Mouse (Mus musculus) embryonic fibroblast, embryonic 13.5 days (primary cell): ENCODE measurements around the gene 2300009A05Rik.

Source experiments
- CTCF ChIP-seq: IDR thresholded peaks from 2 replicates; pipeline ENCODE4 v1.5.1; 2011; ENCODE audit warnings: mild to moderate bottlenecking, control low read depth, low read length, moderate library complexity, borderline replicate concordance; ENCODE audit not compliant: insufficient read depth
- POLR2A ChIP-seq: IDR thresholded peaks from 2 replicates; pipeline ENCODE4 v1.6.1; 2011; ENCODE audit warnings: low read depth, mild to moderate bottlenecking, control low read depth, low read length, moderate library complexity

DNA sequence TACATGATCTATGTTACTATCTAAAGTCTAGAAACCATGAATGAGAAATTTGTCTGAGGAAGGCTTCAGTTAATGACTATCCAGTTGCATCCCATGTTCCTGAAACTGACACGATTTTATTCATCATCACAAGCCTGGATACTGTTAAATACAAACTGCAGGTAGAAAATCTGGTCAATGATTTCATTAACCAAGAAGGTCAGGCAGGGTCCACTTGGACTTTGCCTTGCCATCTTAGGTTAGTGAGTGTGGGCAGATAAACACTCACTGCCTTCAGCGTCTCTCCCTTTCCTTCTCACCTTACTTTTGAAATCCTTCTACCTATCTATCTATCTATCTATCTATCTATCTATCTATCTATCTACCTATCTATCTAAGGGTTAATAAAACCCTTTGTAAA lies 7.7 kb downstream of the 2300009A05Rik start:
- no peak for TF ChIP-seq CTCF
- no peak for TF ChIP-seq POLR2A
